Mouse (Mus musculus): ENCODE measurements around the gene Nop10. TPM values are rescaled to one million over a fixed set of nuclear protein-coding genes. Genes with fewer than 3 reads are reported as not detected.

Gene Nop10
- total RNA-seq, 2 experiments from 2014 or later: 51.2 to 52.0 TPM

Other genes with a start within 250 kb of the Nop10 start
- not detected for gene Olfr1310, start 249.2 kb upstream of the Nop10 start, total RNA-seq (2021)
- gene Olfr1311, start 237.5 kb upstream of the Nop10 start, total RNA-seq (2021): not detected
- gene Olfr1312, start 211.7 kb upstream of the Nop10 start, total RNA-seq (2021): not detected
- gene Olfr1313, start 184.1 kb upstream of the Nop10 start, total RNA-seq (2021): not detected
- not detected for gene Olfr1314, start 165.1 kb upstream of the Nop10 start, total RNA-seq (2021)
- not detected for gene Olfr1315-ps1, start 146.5 kb upstream of the Nop10 start, total RNA-seq (2021)
- gene Olfr1316, start 126.9 kb upstream of the Nop10 start, total RNA-seq (2021): not detected
- gene Olfr1317, start 121.6 kb upstream of the Nop10 start, total RNA-seq (2021): not detected
- not detected for gene Olfr1318, start 107.7 kb upstream of the Nop10 start, total RNA-seq (2021)
- gene Lpcat4, start 22.5 kb upstream of the Nop10 start, total RNA-seq (2021): 1 to 10 TPM; 5.0 to 5.5 TPM
- not detected for gene Nutm1, start 2.6 kb upstream of the Nop10 start, total RNA-seq (2021)
- 10 to 100 TPM; 41.1 to 50.6 TPM for gene Slc12a6, start 3.9 kb downstream of the Nop10 start, total RNA-seq (2021)
- not detected for gene Gm21985, start 4.4 kb downstream of the Nop10 start, total RNA-seq (2021)
- gene Emc4, start 106.1 kb downstream of the Nop10 start, total RNA-seq (2021): 10 to 100 TPM; 65.4 to 71.6 TPM
- 10 to 100 TPM; 14.7 to 15.5 TPM for gene Katnbl1, start 117.3 kb downstream of the Nop10 start, total RNA-seq (2021)
- gene Emc7, start 193.1 kb downstream of the Nop10 start, total RNA-seq (2021): 10 to 100 TPM; 15.1 to 16.7 TPM
- gene Chrm5, start 218.8 kb downstream of the Nop10 start, total RNA-seq (2021): not detected
- 10 to 100 TPM; 13.7 to 14.4 TPM for gene Aven, start 231.0 kb downstream of the Nop10 start, total RNA-seq (2021)

All from gastrocnemius, postnatal 4 days (tissue).